Mouse (Mus musculus) cerebellum, postnatal 14 days (tissue): ENCODE data around the gene Cypt1.
A peak's percentile ranks its signal among the peaks of the same experiment; 100 is the strongest.

ENCODE experiments used
- DNase-seq, 2 experiments: peaks; one replicate each; pipeline ENCODE4 v3.0.0; 2021; ENCODE audit warnings: mixed read lengths in 2 of 2

Gene Cypt1

GRCm38 (mm10) chrX:16522569-16522968, at the start of gene Cypt1:
TSS of gene Cypt1 (plus strand) at chrX:16522869.
- DNase-seq: no peak

- DNase-seq: no peak
Observed at GRCm38 (mm10) chrX:16546806-16547205, 24.1 kb downstream of the Cypt1 start.

- DNase-seq: no peak
Observed at GRCm38 (mm10) chrX:16557061-16557460, 34.4 kb downstream of the Cypt1 start.

GRCm38 (mm10) chrX:16558501-16558900, 35.8 kb downstream of the Cypt1 start:
- peak in 1 of 2 experiments; percentile 1 for DNase-seq
